Mouse (Mus musculus) limb, embryonic 14.5 days (tissue): ENCODE measurements at regions not wholly inside any gene's neighbourhood (a gene's known extent, or its start where the extent isn't known, plus 50 kb on each side); places are given as distances from the start of the nearest gene placed in this dataset.

Experiments used
- ATAC-seq: fragments of 200-750 bp; cut with Nextera tagmentation; 2 replicates; pipeline ENCODE4 v1.8.0; 2017; ENCODE audit warnings: low read depth, moderate number of reproducible peaks, moderate TSS enrichment; ENCODE audit not compliant: low FRiP score
- DNase-seq: peaks from one replicate; pipeline ENCODE4 v3.0.0-alpha.2; 2015; ENCODE audit warnings: low spot score
- H3K27ac ChIP-seq: fragments of 300-500 bp; sonication (generic); replicated peaks from 2 replicates; pipeline ENCODE4 v1.5.1; 2014; ENCODE audit warnings: low read depth, mild to moderate bottlenecking, low read length, moderate library complexity, mixed read lengths
- H3K27me3 ChIP-seq: fragments of 300-500 bp; sonication (generic); 2 replicates; pipeline ENCODE4 v1.6.1; 2014; ENCODE audit warnings: low read length, mixed read lengths; ENCODE audit not compliant: control insufficient read depth, insufficient read depth
- H3K36me3 ChIP-seq: fragments of 300-500 bp; sonication (generic); 2 replicates; pipeline ENCODE4 v1.6.1; 2014; ENCODE audit warnings: mild to moderate bottlenecking, low read length, moderate library complexity, mixed read lengths; ENCODE audit not compliant: control insufficient read depth, insufficient read depth
- H3K4me1 ChIP-seq: fragments of 300-500 bp; sonication (generic); 2 replicates; pipeline ENCODE4 v1.6.1; 2014; ENCODE audit warnings: antibody characterized with exemption, low read length, mixed read lengths; ENCODE audit not compliant: control insufficient read depth, insufficient read depth
- H3K4me2 ChIP-seq: fragments of 300-500 bp; sonication (generic); replicated peaks from 2 replicates; pipeline ENCODE4 v1.6.1; 2014; ENCODE audit warnings: low read depth, mild to moderate bottlenecking, low read length, moderate library complexity; ENCODE audit not compliant: severe bottlenecking
- H3K4me3 ChIP-seq: fragments of 300-500 bp; sonication (generic); replicated peaks from 2 replicates; pipeline ENCODE4 v1.5.1; 2014; ENCODE audit warnings: low read length
- H3K9ac ChIP-seq: fragments of 300-500 bp; sonication (generic); 2 replicates; pipeline ENCODE4 v1.6.1; 2014; ENCODE audit warnings: mild to moderate bottlenecking, low read depth, low read length, moderate library complexity; ENCODE audit not compliant: severe bottlenecking
- H3K9me3 ChIP-seq: fragments of 300-500 bp; sonication (generic); 2 replicates; pipeline ENCODE4 v1.6.1; 2016; ENCODE audit warnings: low read length; ENCODE audit not compliant: control insufficient read depth
- POLR2A ChIP-seq: fragments of 200-500 bp; IDR thresholded peaks from 2 replicates; pipeline ENCODE4 v1.8.0; 2012; ENCODE audit warnings: inconsistent platforms, mild to moderate bottlenecking, moderate library complexity, borderline replicate concordance; ENCODE audit not compliant: insufficient read depth, insufficient read length; ENCODE audit errors: extremely low read depth
- WGBS: fragments of 180-500 bp; shearing (Covaris S2); extraction: QIAGEN DNeasy Blood & Tissue Kit; methylation state at CpG from one replicate; pipeline ENCODE4 v1.1.7; 2014; 5-methylcytosine and 5-hydroxymethylcytosine counted together

DNA sequence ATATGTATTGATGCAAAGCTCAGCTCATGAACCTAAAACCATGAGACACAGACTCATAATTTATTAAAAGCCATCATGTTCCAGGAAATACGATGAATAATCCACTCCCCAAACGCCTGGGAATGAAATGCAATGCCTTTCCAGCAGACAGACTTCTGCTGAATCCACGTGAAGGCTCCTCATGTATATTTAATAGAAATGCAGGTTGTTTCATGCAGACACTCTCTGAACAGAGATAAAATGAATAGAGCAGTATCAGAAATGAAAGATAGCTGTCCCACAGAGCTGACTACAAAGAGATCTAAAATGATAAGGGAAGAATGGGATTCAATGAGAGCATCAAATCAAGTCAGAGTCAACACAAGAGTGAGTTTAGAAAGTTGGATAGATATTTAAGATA, 376.3 kb upstream of the Lrfn5 start:
- no peaks in the 10 kb centered on the region for H3K27me3 ChIP-seq
- H3K9ac ChIP-seq, result no peak overlapping the region
- no peaks in the 10 kb centered on the region for H3K36me3 ChIP-seq
- WGBS, result 68% methylated on average over 3 of the region's 3 CpGs
- H3K4me1 ChIP-seq, result no peaks in the 10 kb centered on the region
- H3K4me2 ChIP-seq, result no peak overlapping the region
- no peak overlapping the region for H3K4me3 ChIP-seq
- H3K9me3 ChIP-seq, result no peaks in the 10 kb centered on the region
- TF ChIP-seq POLR2A, result no peak
- no peak for DNase-seq
- H3K27ac ChIP-seq, result no peak overlapping the region
- ATAC-seq, result no peak

- ATAC-seq (no peak), DNase-seq (peak; percentile 79)
- no peak overlapping the region for H3K27ac ChIP-seq
- H3K4me2 ChIP-seq, result no peak overlapping the region
- WGBS, result 41% methylated on average over 4 of the region's 4 CpGs
- H3K9me3 ChIP-seq, result no peaks in the 10 kb centered on the region
- H3K27me3 ChIP-seq, result no peaks in the 10 kb centered on the region
- H3K9ac ChIP-seq, result no peak overlapping the region
- TF ChIP-seq POLR2A, result no peak
- no peak overlapping the region for H3K4me3 ChIP-seq
- H3K4me1 ChIP-seq, result no peaks in the 10 kb centered on the region
- H3K36me3 ChIP-seq, result no peaks in the 10 kb centered on the region
Observed at GRCm38 (mm10) chr12:61175331-61175730, 347.6 kb upstream of the Lrfn5 start.
